In genomic region chr10:80348244-80348781, GRCm38 (mm10) we compare ENCODE assay signal across 8 mouse cellular contexts. TPM values are rescaled to one million over a fixed set of nuclear protein-coding genes. Genes with fewer than 3 reads are reported as not detected.
DNase-seq lines count a peak whose midpoint lies in the region; ATAC-seq and TF ChIP-seq lines count a peak whose summit lies in the region.

Gene Adamtsl5, minus strand, starts transcription at chr10:80348412.

- ATAC-seq in lung, embryonic 15.5 days (ENCODE audit: borderline replicate concordance, extremely low read depth, low FRiP score, low TSS enrichment), result no peak

- H3K9ac ChIP-seq in lung, embryonic 15.5 days, result peak within 1 kb of the TSS; percentile 13; the same call in 1 of the 2 replicates

- peaks cover 97% of the 10 kb centered on the region for H3K27me3 ChIP-seq in lung, embryonic 15.5 days

- no peak for DNase-seq in layer of hippocampus, adult 2 months (ENCODE audit: low spot score in 2 of 2)
- no peak for DNase-seq in layer of hippocampus, adult 9-10 months (ENCODE audit: low spot score)
- peak; percentile 66 for DNase-seq in cerebellum, postnatal 10 days
- DNase-seq in gastrocnemius, postnatal 14 days, result peak; percentile 80
- peak; percentile 86 for DNase-seq in induced T-regulatory cell, adult 2 months (ENCODE audit: low read depth)
- peak; percentile 77 for DNase-seq in retina, postnatal 1 day
- no peak for DNase-seq in layer of hippocampus, adult 8-10 months (ENCODE audit: low spot score in 2 of 2)

- H3K4me2 ChIP-seq in lung, embryonic 15.5 days, result peak within 1 kb of the TSS; percentile 59

- no peaks in the 10 kb centered on the region for H3K36me3 ChIP-seq in lung, embryonic 15.5 days

- no peaks in the 10 kb centered on the region for H3K9me3 ChIP-seq in lung, embryonic 15.5 days

- 0 out of 2 replicates have a peak within 1 kb of the TSS, but pooled peaks have one; percentile 14 for H3K27ac ChIP-seq in layer of hippocampus, adult 2 months
- no peak within 1 kb of the TSS for H3K27ac ChIP-seq in lung, embryonic 15.5 days

- WGBS in lung, embryonic 15.5 days, result 2% methylated on average over 42 of the region's 42 CpGs

- peak; percentile 82 for TF ChIP-seq CTCF in layer of hippocampus, adult 2 months (conservative IDR thresholded peaks at IDR 0.05)

- peak within 1 kb of the TSS; percentile 47 for H3K4me3 ChIP-seq in layer of hippocampus, adult 2 months
- peak within 1 kb of the TSS; percentile 30 for H3K4me3 ChIP-seq in lung, embryonic 15.5 days

- peaks cover 44% of the 10 kb centered on the region for H3K4me1 ChIP-seq in lung, embryonic 15.5 days

- intact Hi-C loops in gastrocnemius, postnatal 14 days (cut with DNase I; ENCODE audit: low total_unique reads), result no loop called here

RNA-seq across cellular contexts. Expression of gene Adamtsl5, which starts in this region (rescaled TPM):
- total RNA-seq in layer of hippocampus, adult 2 months (2021), result 1 to 10 TPM; 4.7 to 7.2 TPM
- 10 to 100 TPM; 24.2 to 26.1 TPM for total RNA-seq in gastrocnemius, postnatal 14 days (2021)
- 2.5 and 3.4 TPM in 2 replicates for polyA plus RNA-seq in lung, embryonic 15.5 days (2015; fragmentation: Nextera tagmentation; extraction: Ambion mirVana)
- total RNA-seq in layer of hippocampus, adult 8-10 months (2022), result 1 to 10 TPM; 5.8 to 7.4 (median 6.7) TPM

Comparison
In these comparisons a context has a peak if more than half of its experiments do, and no peak if none do; other contexts are left out.
1. DNase-seq: peak in cerebellum, postnatal 10 days (2 of 2), gastrocnemius, postnatal 14 days (single experiment), induced T-regulatory cell, adult 2 months (single experiment) and retina, postnatal 1 day (single experiment); none in layer of hippocampus, adult 2 months (0 of 2), layer of hippocampus, adult 9-10 months (single experiment) and layer of hippocampus, adult 8-10 months (0 of 2).